In the genomic region with DNA sequence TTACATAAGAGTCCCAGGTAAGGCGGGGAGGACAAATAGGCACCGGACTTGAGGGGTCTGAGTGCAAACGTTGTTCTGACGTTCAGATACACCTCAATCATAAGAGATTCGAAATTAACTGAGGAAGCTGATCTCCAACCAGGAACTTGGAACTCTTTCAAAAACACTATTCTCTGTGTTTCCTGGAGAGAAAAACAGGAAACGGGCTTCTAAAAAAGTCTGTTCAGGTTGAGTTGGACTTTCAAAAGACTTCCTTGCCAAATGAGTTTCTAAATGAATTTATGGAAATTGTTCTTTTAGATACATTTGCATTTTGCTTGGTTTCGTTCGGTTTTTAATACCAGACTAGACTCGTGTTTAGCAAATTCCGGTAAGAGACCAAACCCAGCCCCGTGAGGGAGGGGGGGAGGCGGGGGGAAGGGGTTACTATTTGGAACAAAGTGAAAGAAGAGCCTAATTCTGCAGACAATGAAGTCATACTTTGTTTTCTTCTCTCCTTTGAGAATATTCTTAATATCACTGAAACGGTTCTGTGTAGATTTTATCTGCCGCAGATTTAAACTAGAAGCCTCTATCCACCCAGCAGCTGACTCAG, we compare ENCODE assay signal across 14 mouse cellular contexts.
DNase-seq lines count a peak whose midpoint lies in the region; ATAC-seq lines count a peak whose summit lies in the region.
"Had no signal": no experiment of that assay in that cellular context is flagged by ENCODE, and none has a peak within 500 bp of the region (broad histone marks: within the 10 kb centered on the region; RNA-seq: fewer than 3 reads in every experiment).

No protein-coding gene starts in this region.

- H3K27me3 ChIP-seq in heart, embryonic 12.5 days (replicated peaks) = no peaks in the 10 kb centered on the region
- H3K27me3 ChIP-seq in hindbrain, embryonic 16.5 days (replicated peaks; ENCODE audit: control insufficient read depth, insufficient read depth, low read length) = no peaks in the 10 kb centered on the region
- H3K27me3 ChIP-seq in forebrain, embryonic 14.5 days (replicated peaks; ENCODE audit: control insufficient read depth, insufficient read depth, low read length) = no peaks in the 10 kb centered on the region
- H3K27me3 ChIP-seq: forebrain, embryonic 15.5 days; neural tube, embryonic 13.5 days had no signal

- H3K27ac ChIP-seq in heart, embryonic 12.5 days (ENCODE audit: poor library complexity, severe bottlenecking) = no peak overlapping the region
- H3K27ac ChIP-seq in hindbrain, embryonic 16.5 days (ENCODE audit: low read depth, low read length) = no peak overlapping the region
- H3K27ac ChIP-seq in forebrain, embryonic 14.5 days (ENCODE audit: low read depth, low read length) = no peak overlapping the region
- H3K27ac ChIP-seq: forebrain, embryonic 15.5 days; hindbrain, embryonic 14.5 days; midbrain, embryonic 10.5 days; neural tube, embryonic 13.5 days had no signal

- H3K9me3 ChIP-seq in heart, embryonic 12.5 days (replicated peaks) = no peaks in the 10 kb centered on the region
- H3K9me3 ChIP-seq in hindbrain, embryonic 16.5 days (ENCODE audit: control insufficient read depth, low read length) = no peaks in the 10 kb centered on the region
- no peaks in the 10 kb centered on the region for H3K9me3 ChIP-seq in forebrain, embryonic 14.5 days (replicated peaks; ENCODE audit: control insufficient read depth, low read length)
- H3K9me3 ChIP-seq: forebrain, embryonic 15.5 days; midbrain, embryonic 10.5 days; neural tube, embryonic 13.5 days had no signal

- H3K4me3 ChIP-seq in heart, embryonic 12.5 days = no peak overlapping the region
- H3K4me3 ChIP-seq in hindbrain, embryonic 16.5 days (ENCODE audit: low read length) = no peak overlapping the region
- no peak overlapping the region for H3K4me3 ChIP-seq in forebrain, embryonic 14.5 days (ENCODE audit: low read depth, low read length)
- H3K4me3 ChIP-seq: forebrain, embryonic 15.5 days; midbrain, embryonic 10.5 days; neural tube, embryonic 13.5 days had no signal

- H3K9ac ChIP-seq in heart, embryonic 12.5 days = no peak overlapping the region
- H3K9ac ChIP-seq in hindbrain, embryonic 16.5 days (ENCODE audit: low read depth, low read length) = no peak overlapping the region
- H3K9ac ChIP-seq in forebrain, embryonic 14.5 days (ENCODE audit: low read length) = no peak overlapping the region
- H3K9ac ChIP-seq: forebrain, embryonic 15.5 days; hindbrain, embryonic 14.5 days; neural tube, embryonic 13.5 days had no signal

- peak; percentile 39 to 53 for DNase-seq in heart, adult 9 months (ENCODE audit: low spot score in 2 of 2)
- peak; percentile 58 for DNase-seq in CD4-positive helper T cell, adult 2 months (ENCODE audit: low read depth, low spot score)
- peak; percentile 28 to 37 for DNase-seq in kidney, postnatal 36 days
- DNase-seq in adrenal gland, adult 8-10 months = no peak
- DNase-seq in forebrain, embryonic 14.5 days (ENCODE audit: low spot score) = no peak
- DNase-seq: embryo, embryonic 11 days; liver had no signal

- no peak for ATAC-seq in heart, embryonic 12.5 days (ENCODE audit: insufficient number of reproducible peaks, low FRiP score)
- peak; percentile 68 for ATAC-seq in granulocyte monocyte progenitor cell, adult 5-6 weeks (replicated peaks; ENCODE audit: poor library complexity, severe bottlenecking)
- no peak for ATAC-seq in hindbrain, embryonic 16.5 days
- ATAC-seq in forebrain, embryonic 14.5 days = no peak
- ATAC-seq: forebrain, embryonic 15.5 days had no signal

- H3K4me1 ChIP-seq in heart, embryonic 12.5 days (replicated peaks) = peaks cover 5% of the 10 kb centered on the region; the same call in 1 of the 2 replicates
- no peaks in the 10 kb centered on the region for H3K4me1 ChIP-seq in hindbrain, embryonic 16.5 days (ENCODE audit: control insufficient read depth, insufficient read depth, low read depth, low read length)
- H3K4me1 ChIP-seq in forebrain, embryonic 14.5 days (ENCODE audit: control insufficient read depth, insufficient read depth, low read length) = no peaks in the 10 kb centered on the region
- H3K4me1 ChIP-seq: forebrain, embryonic 15.5 days; midbrain, embryonic 10.5 days; neural tube, embryonic 13.5 days had no signal

- no peak overlapping the region for H3K4me2 ChIP-seq in heart, embryonic 12.5 days
- H3K4me2 ChIP-seq in hindbrain, embryonic 16.5 days (ENCODE audit: low read length) = no peak overlapping the region
- no peak overlapping the region for H3K4me2 ChIP-seq in forebrain, embryonic 14.5 days (ENCODE audit: low read length)
- H3K4me2 ChIP-seq: forebrain, embryonic 15.5 days; hindbrain, embryonic 14.5 days; neural tube, embryonic 13.5 days had no signal

- 79% methylated on average over 14 of the region's 14 CpGs for WGBS in heart, embryonic 12.5 days
- 85% methylated on average over 14 of the region's 14 CpGs for WGBS in hindbrain, embryonic 16.5 days
- 84% methylated on average over 14 of the region's 14 CpGs for WGBS in forebrain, embryonic 14.5 days

- no peaks in the 10 kb centered on the region for H3K36me3 ChIP-seq in heart, embryonic 12.5 days
- no peaks in the 10 kb centered on the region for H3K36me3 ChIP-seq in hindbrain, embryonic 16.5 days (ENCODE audit: control insufficient read depth, insufficient read depth, low read length)
- no peaks in the 10 kb centered on the region for H3K36me3 ChIP-seq in forebrain, embryonic 14.5 days (ENCODE audit: control insufficient read depth, insufficient read depth, low read length)
- H3K36me3 ChIP-seq: forebrain, embryonic 15.5 days; midbrain, embryonic 10.5 days; neural tube, embryonic 13.5 days had no signal

Comparison
In these comparisons a context has a peak if more than half of its experiments do, and no peak if none do; other contexts are left out.
1. DNase-seq: peak in heart, adult 9 months (2 of 2), CD4-positive helper T cell, adult 2 months (single experiment) and kidney, postnatal 36 days (2 of 2); none in adrenal gland, adult 8-10 months (single experiment) and forebrain, embryonic 14.5 days (single experiment).